Mouse (Mus musculus): ENCODE data around the gene Ak4.

- TF ChIP-seq CTCF (IDR thresholded peaks at IDR 0.05; ENCODE audit: extremely low read depth, insufficient read depth, insufficient read length, insufficient replicate concordance): no peak
- no peak for TF ChIP-seq POLR2A (IDR thresholded peaks at IDR 0.05; ENCODE audit: low read depth, low read length)
These were observed 78.3 kb downstream of the Ak4 start for GRCm38 (mm10) chr4:101497336-101497735.

All from spleen, adult 2 months (tissue).